ENCODE assay signal across 23 mouse cellular contexts in the genomic region with DNA sequence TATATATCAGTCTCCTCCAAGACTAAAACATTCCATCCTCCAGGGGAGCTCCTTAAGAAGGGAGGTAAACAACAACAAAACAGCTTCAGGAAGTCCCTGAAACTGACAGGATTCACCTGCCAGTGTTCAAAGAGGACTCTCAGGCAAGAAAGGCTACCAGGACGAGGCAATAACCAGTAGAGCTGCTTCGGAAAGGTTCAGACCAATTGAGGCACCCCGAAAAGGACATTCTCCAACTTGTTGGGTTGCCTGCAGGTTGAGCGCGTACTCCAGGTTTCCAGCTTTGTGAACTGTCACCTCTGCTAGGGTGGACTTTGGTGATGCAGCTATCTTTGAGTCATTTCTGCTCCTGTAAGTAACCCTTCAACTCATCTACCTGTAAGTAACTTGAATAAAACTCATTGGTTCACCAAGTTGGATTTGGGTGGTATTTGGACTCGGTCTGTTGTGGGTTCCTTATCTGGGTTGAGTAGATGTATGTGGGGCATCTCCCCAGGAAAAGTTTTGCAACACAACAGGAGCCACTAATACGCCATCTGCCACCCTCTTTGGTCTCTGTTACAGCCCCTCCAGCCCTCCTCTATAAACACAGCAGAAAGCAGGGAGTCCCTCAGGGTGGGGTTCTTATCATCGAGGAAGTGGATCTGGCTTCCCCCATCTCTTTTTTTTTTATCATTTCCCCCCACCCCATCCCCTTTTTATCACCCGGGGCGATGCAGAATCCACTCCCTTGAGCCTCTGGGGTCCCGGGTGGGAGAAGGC. TPM values are rescaled to one million over a fixed set of nuclear protein-coding genes. Genes with fewer than 3 reads are reported as not detected.
DNase-seq lines count a peak whose midpoint lies in the region; ATAC-seq and TF ChIP-seq lines count a peak whose summit lies in the region.
"Had no signal": no experiment of that assay in that cellular context is flagged by ENCODE, and none has a peak within 500 bp of the region (broad histone marks: within the 10 kb centered on the region; RNA-seq: fewer than 3 reads in every experiment).

No protein-coding gene starts in this region.

- TF ChIP-seq POLR2A in MEL (IDR thresholded peaks at IDR 0.05; ENCODE audit: control insufficient read depth in 1 of 2, insufficient read depth in 1 of 2, low read depth in 1 of 2, low read length in 2 of 2, poor library complexity in 1 of 2) = no peak; a peak in 1 of 4 replicates

- no peak for TF ChIP-seq RAD21 in MEL (IDR thresholded peaks at IDR 0.05; ENCODE audit: low read depth, low read length)

- H3K27ac ChIP-seq in MEL (ENCODE audit: control insufficient read depth, low read depth, low read length) = peak overlapping the region; percentile 99
- H3K27ac ChIP-seq in liver, embryonic 13.5 days = peak overlapping the region; percentile 87
- peak overlapping the region; percentile 12 for H3K27ac ChIP-seq in liver, embryonic 16.5 days (ENCODE audit: low read length)
- no peak overlapping the region for H3K27ac ChIP-seq in hindbrain, embryonic 16.5 days (ENCODE audit: low read depth, low read length)
- no peak overlapping the region for H3K27ac ChIP-seq in lung, postnatal 0 days (ENCODE audit: low read length)
- H3K27ac ChIP-seq: embryonic facial prominence, embryonic 12.5 days; embryonic facial prominence, embryonic 15.5 days; forebrain, embryonic 12.5 days; gastrocnemius, adult 2 months; hindbrain, embryonic 12.5 days; hindbrain, embryonic 15.5 days had no signal

- 49% methylated on average over 11 of the region's 11 CpGs for WGBS in liver, embryonic 13.5 days (ENCODE audit: insufficient replicate concordance)
- 42% methylated on average over 11 of the region's 11 CpGs for whole genome bisulfite sequencing in liver, embryonic 16.5 days (ENCODE audit: insufficient replicate concordance)
- 89% methylated on average over 11 of the region's 11 CpGs for WGBS in hindbrain, embryonic 16.5 days
- 85% methylated on average over 11 of the region's 11 CpGs for WGBS in lung, postnatal 0 days

- peaks cover 67% of the 10 kb centered on the region for H3K79me2 ChIP-seq in MEL (ENCODE audit: control insufficient read depth, insufficient read depth, low read length, poor library complexity)

- peak; percentile 58 for DNase-seq in 416B (ENCODE audit: low read depth)
- peak; percentile 90 for DNase-seq in MEL (ENCODE audit: low read depth, low spot score)
- no peak for DNase-seq in liver, embryonic 13.5 days
- DNase-seq in kidney, postnatal 14 days = no peak
- no peak for DNase-seq in lung, postnatal 0 days (ENCODE audit: low spot score)
- DNase-seq: adrenal gland, adult 2 months; adrenal gland, postnatal 14 days; cerebellum, adult 11 months; cerebellum, adult 2 months; cerebellum, adult 9-11 months; cerebellum, postnatal 25 days; forebrain, postnatal 0 days; gastrocnemius, adult 2 months; gastrocnemius, postnatal 14 days had no signal

- H3K4me2 ChIP-seq in liver, embryonic 13.5 days = peak overlapping the region; percentile 58
- H3K4me2 ChIP-seq in liver, embryonic 16.5 days (ENCODE audit: low read depth, low read length) = 0 out of 2 replicates have a peak overlapping the region, but pooled peaks have one; percentile 38
- H3K4me2 ChIP-seq in hindbrain, embryonic 16.5 days (ENCODE audit: low read length) = no peak overlapping the region
- no peak overlapping the region for H3K4me2 ChIP-seq in lung, postnatal 0 days (replicated peaks; ENCODE audit: low read depth, low read length)
- H3K4me2 ChIP-seq: embryonic facial prominence, embryonic 12.5 days; embryonic facial prominence, embryonic 15.5 days; forebrain, embryonic 12.5 days; heart, embryonic 11.5 days; hindbrain, embryonic 12.5 days; hindbrain, embryonic 15.5 days had no signal

- peak overlapping the region; percentile 72 to 77 for H3K4me3 ChIP-seq in MEL (ENCODE audit: control insufficient read depth in 1 of 2, insufficient read depth in 1 of 2, low read depth in 2 of 2, low read length in 2 of 2)
- H3K4me3 ChIP-seq in liver, embryonic 13.5 days (replicated peaks) = no peak overlapping the region
- H3K4me3 ChIP-seq in liver, embryonic 16.5 days (ENCODE audit: low read depth, low read length) = no peak overlapping the region
- H3K4me3 ChIP-seq in hindbrain, embryonic 16.5 days (ENCODE audit: low read length) = no peak overlapping the region
- no peak overlapping the region for H3K4me3 ChIP-seq in lung, postnatal 0 days (ENCODE audit: low read depth, low read length)
- H3K4me3 ChIP-seq: embryonic facial prominence, embryonic 12.5 days; embryonic facial prominence, embryonic 15.5 days; forebrain, embryonic 12.5 days; gastrocnemius, adult 2 months; hindbrain, embryonic 12.5 days; hindbrain, embryonic 15.5 days had no signal

- H3K4me1 ChIP-seq in MEL (ENCODE audit: control insufficient read depth in 1 of 2, insufficient read depth in 2 of 2, low read length in 2 of 2) = peaks cover 10 to 51% of the 10 kb centered on the region in 2 experiments
- peaks cover 97% of the 10 kb centered on the region for H3K4me1 ChIP-seq in liver, embryonic 13.5 days (replicated peaks)
- peaks cover 70% of the 10 kb centered on the region for H3K4me1 ChIP-seq in liver, embryonic 16.5 days (ENCODE audit: control insufficient read depth, low read depth, low read length)
- peaks cover 2% of the 10 kb centered on the region; the same call in 1 of the 2 replicates for H3K4me1 ChIP-seq in hindbrain, embryonic 16.5 days (ENCODE audit: control insufficient read depth, insufficient read depth, low read depth, low read length)
- H3K4me1 ChIP-seq in lung, postnatal 0 days (ENCODE audit: insufficient read depth, low read depth, low read length) = no peaks in the 10 kb centered on the region
- H3K4me1 ChIP-seq: embryonic facial prominence, embryonic 12.5 days; hindbrain, embryonic 12.5 days had no signal

- no peak for TF ChIP-seq EP300 in MEL (IDR thresholded peaks at IDR 0.05; ENCODE audit: low read depth in 1 of 2, low read length in 2 of 2)
- no peak for TF ChIP-seq EP300 in lung, postnatal 0 days (IDR thresholded peaks at IDR 0.05)

- H3K9ac ChIP-seq in MEL (ENCODE audit: control insufficient read depth, low read depth, low read length, poor library complexity, severe bottlenecking) = peak overlapping the region; percentile 85
- peak overlapping the region; percentile 44; the same call in 1 of the 2 replicates for H3K9ac ChIP-seq in liver, embryonic 13.5 days
- H3K9ac ChIP-seq in liver, embryonic 16.5 days (ENCODE audit: low read depth, low read length) = no peak overlapping the region
- H3K9ac ChIP-seq in hindbrain, embryonic 16.5 days (ENCODE audit: low read depth, low read length) = no peak overlapping the region
- no peak overlapping the region for H3K9ac ChIP-seq in lung, postnatal 0 days (replicated peaks; ENCODE audit: low read depth)
- H3K9ac ChIP-seq: embryonic facial prominence, embryonic 12.5 days; embryonic facial prominence, embryonic 15.5 days; forebrain, embryonic 12.5 days; forebrain, postnatal 0 days; hindbrain, embryonic 12.5 days; hindbrain, embryonic 15.5 days had no signal

- ATAC-seq in liver, embryonic 13.5 days (ENCODE audit: low read depth) = no peak
- no peak for ATAC-seq in liver, embryonic 16.5 days (ENCODE audit: low read depth)
- ATAC-seq in hindbrain, embryonic 16.5 days = no peak
- no peak for ATAC-seq in lung, postnatal 0 days
- ATAC-seq: forebrain, postnatal 0 days; inflammation-experienced regulatory T-cells, adult 6 months had no signal

- no peaks in the 10 kb centered on the region for H3K27me3 ChIP-seq in MEL (ENCODE audit: control insufficient read depth in 1 of 2, insufficient read depth in 2 of 2, low read length in 2 of 2)
- H3K27me3 ChIP-seq in liver, embryonic 13.5 days = no peaks in the 10 kb centered on the region
- H3K27me3 ChIP-seq in liver, embryonic 16.5 days (ENCODE audit: control insufficient read depth, insufficient read depth, low read depth, low read length) = no peaks in the 10 kb centered on the region
- H3K27me3 ChIP-seq in hindbrain, embryonic 16.5 days (replicated peaks; ENCODE audit: control insufficient read depth, insufficient read depth, low read length) = no peaks in the 10 kb centered on the region
- H3K27me3 ChIP-seq in lung, postnatal 0 days (replicated peaks; ENCODE audit: insufficient read depth, low read length) = no peaks in the 10 kb centered on the region
- H3K27me3 ChIP-seq: embryonic facial prominence, embryonic 12.5 days; embryonic facial prominence, embryonic 15.5 days; forebrain, embryonic 12.5 days; hindbrain, embryonic 12.5 days; hindbrain, embryonic 15.5 days had no signal

- no peak for TF ChIP-seq CTCF in MEL (IDR thresholded peaks at IDR 0.05 in 2 of 3, conservative IDR thresholded peaks at IDR 0.05 in 1 of 3; ENCODE audit: control insufficient read depth in 1 of 3, insufficient read depth in 1 of 3, low read depth in 2 of 3, low read length in 3 of 3, poor library complexity in 1 of 3, severe bottlenecking in 1 of 3)
- no peak for TF ChIP-seq CTCF in lung, postnatal 0 days (IDR thresholded peaks at IDR 0.05)

- H3K36me3 ChIP-seq in MEL (ENCODE audit: control insufficient read depth in 1 of 2, insufficient read depth in 2 of 2, low read length in 2 of 2) = peaks cover 0 to 51% of the 10 kb centered on the region in 2 experiments; a peak in 2 of 4 replicates
- H3K36me3 ChIP-seq in liver, embryonic 13.5 days = no peaks in the 10 kb centered on the region
- no peaks in the 10 kb centered on the region for H3K36me3 ChIP-seq in liver, embryonic 16.5 days (ENCODE audit: control insufficient read depth, insufficient read depth)
- no peaks in the 10 kb centered on the region for H3K36me3 ChIP-seq in hindbrain, embryonic 16.5 days (ENCODE audit: control insufficient read depth, insufficient read depth, low read length)
- no peaks in the 10 kb centered on the region for H3K36me3 ChIP-seq in lung, postnatal 0 days (ENCODE audit: insufficient read depth, low read length)
- H3K36me3 ChIP-seq: embryonic facial prominence, embryonic 12.5 days; embryonic facial prominence, embryonic 15.5 days; forebrain, embryonic 12.5 days; hindbrain, embryonic 12.5 days; hindbrain, embryonic 15.5 days had no signal

- H3K9me3 ChIP-seq in MEL (replicated peaks; ENCODE audit: insufficient read depth, low read length) = no peaks in the 10 kb centered on the region
- 0 out of 2 replicates have a peak, but pooled peaks cover 4% of the 10 kb centered on the region for H3K9me3 ChIP-seq in liver, embryonic 13.5 days (replicated peaks)
- no peaks in the 10 kb centered on the region for H3K9me3 ChIP-seq in liver, embryonic 16.5 days (replicated peaks; ENCODE audit: control insufficient read depth, low read length)
- no peaks in the 10 kb centered on the region for H3K9me3 ChIP-seq in hindbrain, embryonic 16.5 days (ENCODE audit: control insufficient read depth, low read length)
- H3K9me3 ChIP-seq in lung, postnatal 0 days (ENCODE audit: low read length) = no peaks in the 10 kb centered on the region
- H3K9me3 ChIP-seq: embryonic facial prominence, embryonic 12.5 days; embryonic facial prominence, embryonic 15.5 days; forebrain, embryonic 12.5 days; hindbrain, embryonic 12.5 days; hindbrain, embryonic 15.5 days had no signal

RNA-seq across cellular contexts. Expression of gene Hdac7, which starts 2.0 kb away (rescaled TPM):
- total RNA-seq in MEL (2012; rRNA removed) = 100 and 102 TPM in 2 replicates
- 100 to 1,000 TPM in 1 of 2 experiments, not detected in 1; 389 TPM for polyA plus RNA-seq in MEL (2012; ENCODE audit: insufficient read depth in 1 of 2, insufficient read length in 2 of 2, low read depth in 1 of 2, low replicate concordance in 2 of 2, missing spikeins in 1 of 2)
- polyA plus RNA-seq in liver, embryonic 13.5 days (2015; fragmentation: Nextera tagmentation; extraction: Ambion mirVana) = 8.0 and 8.3 TPM in 2 replicates
- 4.7 and 5.8 TPM in 2 replicates for polyA plus RNA-seq in liver, embryonic 16.5 days (2015; fragmentation: Nextera tagmentation; extraction: Ambion mirVana)
- 25.2 and 27.4 TPM in 2 replicates for polyA plus RNA-seq in hindbrain, embryonic 16.5 days (2015; fragmentation: Nextera tagmentation; extraction: Ambion mirVana)
- 43.2 and 52.1 TPM in 2 replicates for polyA plus RNA-seq in lung, postnatal 0 days (2015; fragmentation: Nextera tagmentation; extraction: Ambion mirVana)

Comparison
In these comparisons a context has a peak if more than half of its experiments do, and no peak if none do; other contexts are left out.
1. H3K9ac ChIP-seq: peak in MEL (single experiment) and liver, embryonic 13.5 days (single experiment); none in liver, embryonic 16.5 days (single experiment), hindbrain, embryonic 16.5 days (single experiment) and lung, postnatal 0 days (single experiment).
2. DNase-seq: peak in 416B (single experiment) and MEL (single experiment); none in liver, embryonic 13.5 days (single experiment), kidney, postnatal 14 days (single experiment) and lung, postnatal 0 days (single experiment).
3. H3K27ac ChIP-seq: peak in MEL (single experiment), liver, embryonic 13.5 days (single experiment) and liver, embryonic 16.5 days (single experiment); none in hindbrain, embryonic 16.5 days (single experiment) and lung, postnatal 0 days (single experiment).
4. H3K4me3 ChIP-seq: peak in MEL (2 of 2); none in liver, embryonic 13.5 days (single experiment), liver, embryonic 16.5 days (single experiment), hindbrain, embryonic 16.5 days (single experiment) and lung, postnatal 0 days (single experiment).
5. H3K4me2 ChIP-seq: peak in liver, embryonic 13.5 days (single experiment) and liver, embryonic 16.5 days (single experiment); none in hindbrain, embryonic 16.5 days (single experiment) and lung, postnatal 0 days (single experiment).